Mouse (Mus musculus): Measurements from ENCODE around the gene Agmo. TPM values are rescaled to one million over a fixed set of nuclear protein-coding genes. Genes with fewer than 3 reads are reported as not detected.

Gene Agmo
- polyA plus RNA-seq, 1 experiment from 2014 or later, result 37.2 TPM

GRCm38 (mm10) chr12:37449597-37449996, 208.2 kb downstream of the Agmo start:
- H3K36me3 ChIP-seq (replicated peaks; ENCODE audit: insufficient read depth, low read length), result no peaks in the 10 kb centered on the region
- no peak overlapping the region for H3K9ac ChIP-seq (replicated peaks)
- 77% methylated on average over 2 of the region's 2 CpGs for WGBS (ENCODE audit: insufficient replicate concordance)
- H3K4me2 ChIP-seq (ENCODE audit: low read depth, low read length), result no peak overlapping the region
- no peak overlapping the region for H3K4me3 ChIP-seq (ENCODE audit: low read depth, low read length)
- no peak overlapping the region for H3K27ac ChIP-seq (ENCODE audit: low read depth)
- no peaks in the 10 kb centered on the region for H3K9me3 ChIP-seq (ENCODE audit: low read length)
- TF ChIP-seq EP300 (IDR thresholded peaks at IDR 0.05; ENCODE audit: low read depth) (no peak), CTCF (IDR thresholded peaks at IDR 0.05; ENCODE audit: low read depth) (no peak)
- no peaks in the 10 kb centered on the region for H3K4me1 ChIP-seq (ENCODE audit: insufficient read depth)
- DNase-seq (no peak), ATAC-seq (no peak)
- H3K27me3 ChIP-seq (ENCODE audit: insufficient read depth, low read length), result no peaks in the 10 kb centered on the region

GRCm38 (mm10) chr12:37450366-37451156, 209.1 kb downstream of the Agmo start:
- DNase-seq, result peak; percentile 49

GRCm38 (mm10) chr12:37471631-37472030, 230.2 kb downstream of the Agmo start:
- no peak overlapping the region for H3K4me3 ChIP-seq (ENCODE audit: low read depth, low read length)
- WGBS (ENCODE audit: insufficient replicate concordance), result 86% methylated on average over 5 of the region's 5 CpGs
- no peak for ATAC-seq
- no peak for TF ChIP-seq EP300 (IDR thresholded peaks at IDR 0.05; ENCODE audit: low read depth)
- TF ChIP-seq CTCF (IDR thresholded peaks at IDR 0.05; ENCODE audit: low read depth), result no peak
- H3K4me1 ChIP-seq (ENCODE audit: insufficient read depth), result no peaks in the 10 kb centered on the region
- DNase-seq, result no peak
- no peaks in the 10 kb centered on the region for H3K9me3 ChIP-seq (ENCODE audit: low read length)
- no peak overlapping the region for H3K9ac ChIP-seq (replicated peaks)
- H3K27ac ChIP-seq (ENCODE audit: low read depth), result no peak overlapping the region
- no peak overlapping the region for H3K4me2 ChIP-seq (ENCODE audit: low read depth, low read length)
- no peaks in the 10 kb centered on the region for H3K36me3 ChIP-seq (replicated peaks; ENCODE audit: insufficient read depth, low read length)
- H3K27me3 ChIP-seq (ENCODE audit: insufficient read depth, low read length), result no peaks in the 10 kb centered on the region

More at GRCm38 (mm10) chr12:37450366-37451156, 209.1 kb downstream of the Agmo start:
- Histone ChIP-seq H3K4me1 (ENCODE audit: insufficient read depth) (no peaks in the 10 kb centered on the region), H3K9ac (replicated peaks) (no peak overlapping the region), H3K36me3 (replicated peaks; ENCODE audit: insufficient read depth, low read length) (no peaks in the 10 kb centered on the region), H3K27ac (ENCODE audit: low read depth) (no peak overlapping the region), H3K4me3 (ENCODE audit: low read depth, low read length) (no peak overlapping the region), H3K9me3 (ENCODE audit: low read length) (no peaks in the 10 kb centered on the region), H3K27me3 (ENCODE audit: insufficient read depth, low read length) (no peaks in the 10 kb centered on the region), H3K4me2 (ENCODE audit: low read depth, low read length) (no peak overlapping the region)
- WGBS (ENCODE audit: insufficient replicate concordance), result 15% methylated on average over 6 of the region's 6 CpGs
- TF ChIP-seq EP300 (IDR thresholded peaks at IDR 0.05; ENCODE audit: low read depth) (no peak), CTCF (IDR thresholded peaks at IDR 0.05; ENCODE audit: low read depth) (peak; percentile 78)
- no peak for ATAC-seq

GRCm38 (mm10) chr12:37476849-37477248, 235.4 kb downstream of the Agmo start:
- 82% methylated on average over 2 of the region's 2 CpGs for WGBS (ENCODE audit: insufficient replicate concordance)
- Histone ChIP-seq H3K27ac (ENCODE audit: low read depth) (no peak overlapping the region), H3K9me3 (ENCODE audit: low read length) (no peaks in the 10 kb centered on the region), H3K4me1 (ENCODE audit: insufficient read depth) (no peaks in the 10 kb centered on the region), H3K4me2 (ENCODE audit: low read depth, low read length) (no peak overlapping the region), H3K4me3 (ENCODE audit: low read depth, low read length) (no peak overlapping the region), H3K36me3 (replicated peaks; ENCODE audit: insufficient read depth, low read length) (no peaks in the 10 kb centered on the region), H3K9ac (replicated peaks) (no peak overlapping the region), H3K27me3 (ENCODE audit: insufficient read depth, low read length) (no peaks in the 10 kb centered on the region)
- DNase-seq (no peak), ATAC-seq (no peak)
- no peak for TF ChIP-seq CTCF (IDR thresholded peaks at IDR 0.05; ENCODE audit: low read depth)
- TF ChIP-seq EP300 (IDR thresholded peaks at IDR 0.05; ENCODE audit: low read depth), result no peak

GRCm38 (mm10) chr12:37487991-37488390, 246.6 kb downstream of the Agmo start:
- Histone ChIP-seq H3K4me1 (ENCODE audit: insufficient read depth) (no peaks in the 10 kb centered on the region), H3K27ac (ENCODE audit: low read depth) (no peak overlapping the region), H3K27me3 (ENCODE audit: insufficient read depth, low read length) (no peaks in the 10 kb centered on the region), H3K9me3 (ENCODE audit: low read length) (no peaks in the 10 kb centered on the region), H3K4me2 (ENCODE audit: low read depth, low read length) (no peak overlapping the region), H3K4me3 (ENCODE audit: low read depth, low read length) (no peak overlapping the region), H3K36me3 (replicated peaks; ENCODE audit: insufficient read depth, low read length) (no peaks in the 10 kb centered on the region), H3K9ac (replicated peaks) (no peak overlapping the region)
- WGBS (ENCODE audit: insufficient replicate concordance), result 75% methylated on average over 3 of the region's 3 CpGs
- ATAC-seq (no peak), DNase-seq (no peak)
- TF ChIP-seq EP300 (IDR thresholded peaks at IDR 0.05; ENCODE audit: low read depth), result no peak
- no peak for TF ChIP-seq CTCF (IDR thresholded peaks at IDR 0.05; ENCODE audit: low read depth)

- Histone ChIP-seq H3K9ac (replicated peaks) (no peak overlapping the region), H3K27me3 (ENCODE audit: insufficient read depth, low read length) (no peaks in the 10 kb centered on the region), H3K4me2 (ENCODE audit: low read depth, low read length) (no peak overlapping the region), H3K4me1 (ENCODE audit: insufficient read depth) (no peaks in the 10 kb centered on the region), H3K4me3 (ENCODE audit: low read depth, low read length) (no peak overlapping the region), H3K36me3 (replicated peaks; ENCODE audit: insufficient read depth, low read length) (no peaks in the 10 kb centered on the region), H3K27ac (ENCODE audit: low read depth) (no peak overlapping the region), H3K9me3 (ENCODE audit: low read length) (no peaks in the 10 kb centered on the region)
- ATAC-seq (no peak), DNase-seq (no peak)
- no peak for TF ChIP-seq EP300 (IDR thresholded peaks at IDR 0.05; ENCODE audit: low read depth)
- no peak for TF ChIP-seq CTCF (IDR thresholded peaks at IDR 0.05; ENCODE audit: low read depth)
- WGBS (ENCODE audit: insufficient replicate concordance), result 76% methylated on average over 3 of the region's 3 CpGs
Observed at GRCm38 (mm10) chr12:37498871-37499270, 257.4 kb downstream of the Agmo start.

Measured in liver, postnatal 0 days (tissue).